Mouse (Mus musculus) testis, adult 2 months (tissue): Measurements from ENCODE around the gene Chrna1.

Source experiments
- CTCF ChIP-seq: fragments of 200-500 bp; IDR thresholded peaks from 2 replicates; pipeline ENCODE4 v1.5.1; 2012; ENCODE audit warnings: low read depth, mild to moderate bottlenecking, inconsistent platforms, low read length, moderate library complexity; ENCODE audit not compliant: control insufficient read depth, insufficient read depth, insufficient replicate concordance
- POLR2A ChIP-seq: fragments of 200-500 bp; IDR thresholded peaks from 2 replicates; pipeline ENCODE4 v1.6.1; 2012; ENCODE audit warnings: low read depth, mild to moderate bottlenecking, inconsistent platforms, low read length, moderate library complexity; ENCODE audit not compliant: control insufficient read depth

GRCm38 (mm10) chr2:73611798-73612197 lies 31.7 kb upstream of the Chrna1 start:
- TF ChIP-seq CTCF (no peak), POLR2A (no peak)
